Mouse (Mus musculus): ENCODE measurements at regions not wholly inside any gene's neighbourhood (a gene's known extent, or its start where the extent isn't known, plus 50 kb on each side); places are given as distances from the start of the nearest gene placed in this dataset.

GRCm38 (mm10) chr7:70117930-70118922 is 248.3 kb downstream of the Nr2f2 start:
- no peak for DNase-seq (ENCODE audit: low spot score in 2 of 2)

GRCm38 (mm10) chr7:70109013-70109412 is 257.5 kb downstream of the Nr2f2 start:
- no peak for DNase-seq (ENCODE audit: low spot score in 2 of 2)

- DNase-seq (ENCODE audit: low spot score in 2 of 2), result no peak
Measured at GRCm38 (mm10) chr7:70105024-70105423, 261.5 kb downstream of the Nr2f2 start.

GRCm38 (mm10) chr7:70104486-70104885 is 262.0 kb downstream of the Nr2f2 start:
- no peak for DNase-seq (ENCODE audit: low spot score in 2 of 2)

GRCm38 (mm10) chr7:70103680-70104079 is 262.9 kb downstream of the Nr2f2 start:
- no peak for DNase-seq (ENCODE audit: low spot score in 2 of 2)

- no peak for DNase-seq (ENCODE audit: low spot score in 2 of 2)
Measured at GRCm38 (mm10) chr7:70099001-70099400, 267.5 kb downstream of the Nr2f2 start.

- DNase-seq (ENCODE audit: low spot score in 2 of 2), result no peak
Measured at GRCm38 (mm10) chr7:70093916-70094784, 272.4 kb downstream of the Nr2f2 start.

- no peak for DNase-seq (ENCODE audit: low spot score in 2 of 2)
Measured at GRCm38 (mm10) chr7:70092089-70092488, 274.4 kb downstream of the Nr2f2 start.

- DNase-seq (ENCODE audit: low spot score in 2 of 2), result no peak
Measured at GRCm38 (mm10) chr7:70089121-70089520, 277.4 kb downstream of the Nr2f2 start.

GRCm38 (mm10) chr7:70069662-70070061 is 296.9 kb downstream of the Nr2f2 start:
- DNase-seq (ENCODE audit: low spot score in 2 of 2), result no peak

- DNase-seq (ENCODE audit: low spot score in 2 of 2), result no peak
Measured at GRCm38 (mm10) chr7:70067828-70068719, 298.5 kb downstream of the Nr2f2 start.

- no peak for DNase-seq (ENCODE audit: low spot score in 2 of 2)
Measured at GRCm38 (mm10) chr7:70067071-70067470, 299.5 kb downstream of the Nr2f2 start.

- DNase-seq (ENCODE audit: low spot score in 2 of 2), result no peak
Measured at GRCm38 (mm10) chr7:70066448-70066847, 300.1 kb downstream of the Nr2f2 start.

GRCm38 (mm10) chr7:70065471-70066130 is 300.9 kb downstream of the Nr2f2 start:
- no peak for DNase-seq (ENCODE audit: low spot score in 2 of 2)

GRCm38 (mm10) chr7:70047415-70047753 is 319.2 kb downstream of the Nr2f2 start:
- DNase-seq (ENCODE audit: low spot score in 2 of 2), result no peak

GRCm38 (mm10) chr7:70046691-70047414 is 319.7 kb downstream of the Nr2f2 start:
- DNase-seq (ENCODE audit: low spot score in 2 of 2), result no peak

- DNase-seq (ENCODE audit: low spot score in 2 of 2), result no peak
Measured at GRCm38 (mm10) chr7:70037011-70037410, 329.5 kb downstream of the Nr2f2 start.

- DNase-seq (ENCODE audit: low spot score in 2 of 2), result no peak
Measured at GRCm38 (mm10) chr7:70032857-70033256, 333.7 kb downstream of the Nr2f2 start.

GRCm38 (mm10) chr7:70029311-70029710 is 337.2 kb downstream of the Nr2f2 start:
- no peak for DNase-seq (ENCODE audit: low spot score in 2 of 2)

- no peak for DNase-seq (ENCODE audit: low spot score in 2 of 2)
Measured at GRCm38 (mm10) chr7:70025527-70025926, 341.0 kb downstream of the Nr2f2 start.

Data from left cerebral cortex, adult 9 months (tissue).